Mouse (Mus musculus): Measurements from ENCODE around the gene Ppa2.

GRCm38 (mm10) chr3:133315011-133315410 lies 5.1 kb downstream of the Ppa2 start:
- no peak for TF ChIP-seq CTCF (IDR thresholded peaks at IDR 0.05)
- TF ChIP-seq EP300 (IDR thresholded peaks at IDR 0.05), result no peak
